Mouse (Mus musculus): ENCODE data around the gene St3gal3.

DNA sequence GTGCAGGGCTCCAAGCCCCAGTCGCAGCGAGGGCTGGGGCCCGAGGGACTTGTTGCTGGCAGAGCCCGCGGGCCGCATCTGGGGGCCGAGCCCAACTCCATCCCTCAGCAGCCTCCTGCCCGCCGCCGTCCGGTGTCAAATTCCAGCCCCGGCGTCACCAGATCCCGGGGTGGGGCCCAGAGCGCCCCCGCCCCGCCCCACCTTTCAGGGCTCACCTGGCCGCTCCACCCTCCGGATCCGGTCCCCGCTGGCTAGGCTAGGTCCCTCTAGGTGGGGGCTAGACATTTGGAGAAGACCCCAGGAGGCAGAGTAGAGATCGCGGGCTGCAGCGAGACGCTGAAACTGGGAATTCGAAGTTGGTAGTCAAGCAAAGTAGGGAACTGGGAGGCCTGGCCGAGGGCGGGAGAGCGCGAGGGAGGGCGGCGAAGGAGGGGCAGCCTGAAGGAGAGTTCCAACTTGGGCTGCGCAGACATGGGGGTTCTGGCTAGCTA, 205.3 kb downstream of the St3gal3 start, which contains the start of gene Artn:
- TF ChIP-seq POLR2A (IDR thresholded peaks at IDR 0.05; ENCODE audit: control insufficient read depth, extremely low read depth, insufficient read depth, low read length, poor library complexity) (no peak), CTCF (IDR thresholded peaks at IDR 0.05; ENCODE audit: borderline replicate concordance, control insufficient read depth, extremely low read depth, insufficient read depth, low read length, poor library complexity) (no peak)
